Mouse (Mus musculus): Measurements from ENCODE around the gene Mansc4.

GRCm38 (mm10) chr6:147062694-147063093 lies 24.1 kb downstream of the Mansc4 start:
- TF ChIP-seq POLR2A (IDR thresholded peaks at IDR 0.05; ENCODE audit: low read depth, low read length) (no peak), CTCF (IDR thresholded peaks at IDR 0.05; ENCODE audit: borderline replicate concordance, insufficient read depth, low read length) (no peak)

Data from embryonic fibroblast, embryonic 13.5 days (primary cell).